Mouse (Mus musculus) T-helper 17 cell (primary cell): ENCODE measurements around the gene Cfap45.

Source experiments
- in situ Hi-C, 2 experiments: fragments of 300-600 bp; cut with MboI, MseI; formaldehyde crosslinking; loops; 1 replicate in 1 of 2; 2 replicates in 1 of 2; pipeline ENCODE4 v1.15.1; 2025; ENCODE audit warnings: high pct_unique_total_duplicates in 2 of 2

The Cfap45 gene

DNA sequence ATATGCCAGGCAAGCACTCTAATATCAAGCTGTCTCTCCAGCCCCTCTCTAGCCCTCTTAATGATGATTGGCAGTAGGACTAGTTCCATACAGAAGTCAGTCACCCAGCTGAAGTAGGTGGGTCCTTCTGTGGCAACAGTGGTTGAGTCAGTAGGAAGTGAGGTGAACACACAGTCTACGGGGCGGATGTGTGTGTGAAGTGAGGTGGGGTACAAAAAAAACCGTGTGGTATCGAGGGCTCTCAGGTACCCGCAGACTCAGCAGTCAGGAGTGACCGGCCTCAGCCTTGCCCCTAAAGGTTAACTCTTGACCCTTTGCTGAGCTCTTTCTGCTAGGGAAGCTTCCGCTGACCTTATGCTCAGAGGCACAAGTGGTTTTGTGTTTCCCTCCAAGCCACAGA is 27.9 kb downstream of the Cfap45 start:
- in situ Hi-C loops = no loop called here

DNA sequence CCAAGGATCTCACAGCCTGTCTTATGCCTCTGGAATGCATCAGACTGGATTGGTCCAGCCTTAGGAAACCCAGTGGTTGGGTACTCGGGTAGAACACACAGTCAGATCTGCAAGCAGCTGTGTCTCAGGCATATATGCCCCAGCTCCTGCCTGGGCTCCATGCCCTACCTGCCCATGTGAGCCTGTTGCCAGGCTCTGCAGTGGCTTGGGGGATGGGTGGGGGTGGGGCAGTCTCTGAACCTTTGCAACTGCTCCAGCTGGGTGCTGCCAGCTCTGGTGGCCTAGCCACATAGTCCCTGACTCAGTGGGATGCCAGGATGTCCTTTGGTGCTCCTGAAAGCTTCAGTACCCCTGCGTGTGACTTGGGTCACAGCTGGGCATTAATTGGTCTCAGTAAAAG is 28.7 kb downstream of the Cfap45 start:
- in situ Hi-C loops = no loop called here

DNA sequence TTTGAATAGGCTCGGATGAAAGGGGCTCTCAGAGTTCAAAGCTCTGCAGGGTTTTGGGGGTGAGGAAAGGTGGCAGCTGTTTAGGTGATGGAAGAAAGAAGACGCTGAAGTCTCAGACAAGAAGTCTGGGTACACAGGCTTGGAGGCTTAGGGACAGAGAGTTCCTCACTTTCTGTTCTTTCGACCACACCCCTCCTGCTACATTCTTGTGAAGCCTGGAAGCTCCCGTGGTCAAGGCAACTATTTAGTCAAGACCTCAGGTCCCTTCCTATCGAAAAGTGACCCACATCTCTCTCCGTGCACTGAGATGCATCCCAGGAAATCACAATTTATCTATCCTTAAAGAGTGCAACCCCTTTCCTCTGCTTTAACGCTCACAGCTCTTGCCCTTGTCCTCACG is 29.1 kb downstream of the Cfap45 start:
- in situ Hi-C loops = no loop called here

DNA sequence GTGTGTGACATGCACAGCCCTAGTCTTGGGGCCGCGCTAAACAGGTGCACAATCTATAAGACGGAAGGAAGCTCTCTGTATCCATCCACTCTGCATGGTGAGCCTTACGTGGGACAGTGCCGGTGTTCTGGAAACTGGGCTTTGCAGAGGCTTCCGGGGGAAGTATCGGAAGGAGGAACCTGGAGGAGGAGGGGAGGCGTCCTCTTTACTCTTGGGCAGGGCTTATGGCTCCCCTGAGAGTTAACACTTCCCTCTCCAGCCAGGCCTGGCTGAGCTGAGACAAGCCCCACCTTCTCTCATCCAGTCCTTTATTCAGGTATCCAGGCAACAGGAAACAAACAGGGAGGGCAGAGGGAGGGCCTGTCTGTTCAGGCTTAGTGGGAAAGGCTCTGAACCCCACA is 29.9 kb downstream of the Cfap45 start:
- in situ Hi-C loops = no loop called here

DNA sequence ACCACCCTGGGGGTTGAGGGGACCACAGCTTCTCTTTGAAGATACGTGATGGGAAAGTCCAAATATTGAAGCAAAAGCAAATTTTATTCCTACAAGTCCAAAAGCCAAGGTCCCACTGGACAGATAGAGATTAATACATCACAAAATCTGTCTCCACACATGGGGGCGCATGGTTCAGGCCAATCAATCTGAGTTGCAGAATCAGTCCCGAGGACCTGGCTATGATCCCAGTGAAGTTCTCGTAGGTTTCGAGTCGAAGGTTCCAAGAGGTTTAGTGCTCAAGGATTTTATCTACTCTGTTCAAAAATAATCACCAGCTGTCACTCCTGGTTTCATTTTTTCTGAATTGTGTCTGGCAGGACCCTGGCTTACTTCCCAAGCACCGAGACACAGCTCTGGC is 30.4 kb downstream of the Cfap45 start:
- in situ Hi-C loops = no loop called here

DNA sequence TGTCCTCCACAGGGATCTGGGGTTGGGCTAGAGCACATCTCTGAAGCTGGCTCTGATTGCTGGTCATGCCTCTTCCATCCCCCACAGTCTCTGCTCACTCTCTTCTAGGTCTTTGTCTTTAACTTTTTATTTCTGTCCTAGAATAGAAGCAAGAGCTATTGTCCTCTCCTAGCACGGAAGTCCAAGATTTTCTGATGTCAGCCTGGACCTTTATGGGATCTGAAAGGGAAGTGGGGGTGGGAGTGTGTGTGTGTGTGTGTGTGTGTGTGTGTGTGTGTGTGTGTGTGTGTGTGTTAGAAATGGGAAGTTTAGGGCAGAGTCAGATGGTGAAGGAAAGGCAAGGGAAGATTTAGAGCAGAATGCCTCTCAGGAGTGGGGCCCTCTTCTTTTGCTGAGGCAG is 32.0 kb downstream of the Cfap45 start:
- in situ Hi-C loops = no loop called here

DNA sequence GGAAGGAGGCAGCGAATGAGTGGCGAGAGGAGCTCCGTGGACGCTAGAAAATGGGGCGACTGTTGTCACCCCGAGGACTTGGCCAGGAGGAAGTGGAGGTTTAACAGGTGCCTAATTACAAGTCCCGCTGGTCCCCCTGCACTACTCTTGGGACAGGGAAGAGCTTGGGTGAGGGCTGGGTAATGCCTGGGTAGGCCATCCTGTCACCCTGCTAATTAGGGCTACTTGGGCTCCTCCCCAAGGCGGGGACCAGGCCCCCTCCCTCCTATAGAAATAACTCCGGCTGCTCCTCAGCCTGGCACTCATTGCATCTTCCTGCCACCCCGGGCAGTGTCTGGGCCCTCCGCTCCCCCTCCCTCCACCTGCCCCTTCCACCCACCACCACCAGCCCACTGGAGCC is 35.0 kb downstream of the Cfap45 start, which contains the start of gene Vsig8:
Vsig8 (plus strand) TSS at position 301 of the 400 bp plus-strand sequence.
- in situ Hi-C loops = no loop called here

DNA sequence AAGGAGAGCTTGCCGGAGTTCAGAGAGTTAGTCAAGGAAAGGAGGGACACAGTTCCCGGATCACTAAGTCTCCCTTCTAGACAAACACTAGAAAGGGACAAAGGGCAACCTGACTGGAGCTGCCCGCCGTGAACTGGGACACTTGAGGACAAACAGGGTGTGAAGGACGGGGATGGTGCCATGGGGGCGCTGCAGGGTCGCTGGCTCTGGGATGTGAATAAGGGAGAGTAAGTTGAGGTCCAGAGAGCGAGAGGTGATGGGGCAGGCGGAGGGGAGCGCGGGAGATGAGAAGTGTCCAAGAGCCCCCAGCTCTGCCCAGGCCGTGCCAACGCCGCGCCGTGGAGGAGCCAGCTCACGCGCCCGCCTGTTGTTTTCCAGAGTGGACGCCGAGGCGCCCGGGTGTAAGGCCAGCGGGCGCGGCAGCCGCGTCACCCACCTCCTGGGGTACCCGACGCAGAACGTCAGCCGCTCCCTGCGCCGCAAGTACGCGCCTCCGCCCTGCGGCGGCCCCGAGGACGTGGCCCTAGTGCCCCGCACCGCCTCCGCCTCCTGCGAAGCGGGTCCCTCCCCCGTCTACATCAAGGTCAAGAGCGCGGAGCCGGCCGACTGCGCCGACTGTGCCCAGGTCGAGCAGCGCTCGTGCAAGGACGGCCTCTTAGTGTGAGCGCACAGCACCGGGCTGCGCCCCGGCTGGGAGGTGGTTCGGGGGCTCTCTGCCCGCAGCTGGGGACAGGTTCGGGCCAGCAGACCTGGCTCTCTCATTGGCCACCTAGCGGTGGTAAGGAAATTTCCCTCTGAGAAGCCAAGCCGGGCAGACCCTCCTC is 42.3 kb downstream of the Cfap45 start:
- in situ Hi-C loops = loop anchor here in 1 of 2 experiments (10.0 kb wide), 1 partner anchor 1112 kb away; the partner anchor contains the start of gene Ifi208

DNA sequence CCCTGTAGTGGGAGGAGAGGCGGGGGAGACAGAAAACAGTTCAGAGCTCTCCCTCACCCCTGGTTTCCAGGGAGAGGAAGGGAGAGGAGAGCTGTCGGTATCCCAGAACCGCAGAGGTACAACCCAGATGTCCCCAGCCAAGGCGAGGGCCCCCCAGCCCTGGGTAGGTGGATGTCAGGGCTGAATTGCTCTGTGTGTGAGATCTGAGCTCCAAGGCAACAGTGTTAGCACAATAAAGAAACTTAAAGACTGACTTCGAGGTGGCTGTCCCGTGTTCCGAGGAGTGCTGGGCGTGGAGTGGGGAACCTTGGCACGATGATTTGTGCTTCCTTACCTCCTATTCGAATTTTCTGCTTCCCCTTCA is 42.8 kb downstream of the Cfap45 start:
- in situ Hi-C loops = loop anchor here in 1 of 2 experiments (10.0 kb wide), 1 partner anchor 1111 kb away; the partner anchor contains the start of gene Ifi208

DNA sequence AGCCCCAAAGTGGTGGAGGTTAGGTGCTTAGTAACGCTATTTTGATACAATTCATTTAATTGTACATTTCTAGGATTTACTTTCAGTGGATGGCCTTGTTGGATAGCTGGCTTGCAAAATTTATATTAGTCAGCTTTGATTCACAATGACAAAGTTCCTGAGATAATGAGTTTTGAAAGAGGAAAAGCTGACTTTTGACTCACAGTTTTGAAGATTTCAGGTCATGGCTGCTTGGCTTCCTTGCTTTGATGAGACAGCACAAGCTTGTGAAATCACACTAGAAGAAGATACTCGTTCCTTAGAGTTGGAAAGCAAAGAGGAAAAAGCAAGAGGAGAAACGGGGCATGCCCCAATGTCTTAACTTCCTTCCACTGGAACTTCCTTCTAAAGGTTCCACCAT is 45.5 kb downstream of the Cfap45 start:
- in situ Hi-C loops = loop anchor here in 1 of 2 experiments (10.0 kb wide), 1 partner anchor 1109 kb away; the partner anchor contains the start of gene Ifi208

DNA sequence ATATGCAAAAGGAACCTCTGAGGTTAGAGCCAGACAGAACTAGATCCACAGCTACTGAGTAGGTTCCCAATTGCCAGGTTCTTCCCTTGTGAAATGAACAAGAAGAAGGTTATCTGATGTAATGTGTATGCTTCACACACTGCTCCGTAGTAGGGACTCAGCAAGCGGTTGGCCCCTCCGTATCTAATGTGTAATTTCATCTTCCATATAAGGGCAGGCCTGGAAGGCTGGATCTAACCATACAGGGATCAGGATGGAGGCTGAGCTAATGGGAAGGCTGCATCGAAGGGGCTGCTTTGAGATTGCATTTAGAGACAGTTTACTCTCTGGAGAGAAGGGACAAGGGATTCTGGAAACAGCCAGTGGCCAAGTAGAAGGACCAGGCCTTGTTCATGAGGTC is 47.2 kb downstream of the Cfap45 start:
- in situ Hi-C loops = loop anchor here in 1 of 2 experiments (10.0 kb wide), 1 partner anchor 1107 kb away; the partner anchor contains the start of gene Ifi208

DNA sequence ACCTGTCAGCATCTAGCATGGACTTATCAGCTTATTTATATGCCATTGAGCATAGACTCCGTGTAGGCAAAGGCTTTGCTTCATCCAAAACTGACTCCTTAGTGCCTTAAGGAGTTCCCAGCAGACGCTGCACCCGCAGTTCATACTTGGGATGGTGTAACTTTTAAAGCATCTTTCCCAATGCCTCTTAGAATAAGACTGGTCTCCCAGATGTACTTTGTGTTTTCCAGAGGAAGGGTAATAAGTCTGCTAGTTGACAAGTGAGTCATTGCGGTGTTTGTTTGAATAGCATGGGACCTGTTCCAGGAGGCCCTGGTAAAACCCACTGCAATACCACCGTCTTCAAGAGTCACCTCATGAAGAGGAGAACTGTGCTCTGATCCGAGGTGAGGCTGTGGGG is 59.5 kb downstream of the Cfap45 start:
- in situ Hi-C loops = no loop called here

DNA sequence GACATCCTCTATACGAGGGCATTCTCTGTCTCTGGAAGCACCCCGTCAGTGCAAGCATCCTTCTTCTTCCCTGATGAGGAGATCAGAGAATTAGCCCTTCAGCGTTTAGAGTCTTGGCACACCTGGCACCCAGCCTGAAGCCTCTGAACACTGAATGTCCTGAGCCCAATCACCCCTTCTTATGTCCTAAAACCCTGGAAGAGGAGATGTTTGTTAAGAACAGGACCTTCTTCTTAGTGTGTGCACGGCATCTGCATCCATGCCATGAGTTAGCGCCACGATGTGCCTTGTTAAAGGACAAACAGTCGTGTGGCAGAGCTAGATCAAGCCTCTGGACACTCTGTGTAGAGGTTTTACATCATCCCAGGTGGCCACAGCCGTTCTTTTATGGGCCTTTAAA is 61.8 kb downstream of the Cfap45 start:
- in situ Hi-C loops = no loop called here

DNA sequence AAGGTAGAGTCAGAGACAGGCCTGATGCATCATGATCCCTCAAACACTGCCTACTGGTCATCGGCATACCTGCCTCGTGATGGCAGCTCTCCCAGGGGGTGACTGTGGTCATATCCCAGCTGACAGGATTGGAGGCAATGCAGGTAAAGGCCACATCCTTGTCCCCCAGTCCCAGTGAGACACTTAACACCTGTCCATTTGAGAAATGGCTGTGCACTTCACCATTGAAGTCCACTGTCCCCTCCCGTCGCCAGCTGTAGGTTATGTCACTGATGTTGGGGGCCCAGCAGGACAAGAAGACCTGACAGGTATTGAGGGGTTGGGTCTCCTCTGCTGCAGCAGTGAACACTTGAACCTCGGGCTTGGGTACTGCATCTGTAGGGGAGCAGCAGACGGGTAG is 63.7 kb downstream of the Cfap45 start:
- in situ Hi-C loops = no loop called here

DNA sequence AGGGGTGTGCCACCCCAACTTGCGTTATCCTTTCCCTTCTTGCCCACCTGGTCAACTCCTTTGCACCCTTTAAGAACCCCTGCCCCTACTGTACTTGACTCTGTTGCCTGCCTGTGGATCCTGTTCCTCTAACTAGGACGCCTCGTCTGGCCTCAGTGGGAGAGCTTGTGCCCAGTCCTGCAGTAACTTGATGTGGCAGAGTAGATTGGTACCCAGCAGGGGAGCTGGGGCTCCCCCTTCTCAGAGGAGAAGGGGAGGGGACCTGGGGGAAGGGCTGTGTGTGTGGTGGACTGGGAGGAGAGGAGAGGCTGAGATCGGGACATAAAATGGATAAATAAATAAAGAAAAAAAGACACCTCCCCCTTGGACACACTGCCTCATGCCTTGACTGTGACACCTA is 64.4 kb downstream of the Cfap45 start:
- in situ Hi-C loops = no loop called here

DNA sequence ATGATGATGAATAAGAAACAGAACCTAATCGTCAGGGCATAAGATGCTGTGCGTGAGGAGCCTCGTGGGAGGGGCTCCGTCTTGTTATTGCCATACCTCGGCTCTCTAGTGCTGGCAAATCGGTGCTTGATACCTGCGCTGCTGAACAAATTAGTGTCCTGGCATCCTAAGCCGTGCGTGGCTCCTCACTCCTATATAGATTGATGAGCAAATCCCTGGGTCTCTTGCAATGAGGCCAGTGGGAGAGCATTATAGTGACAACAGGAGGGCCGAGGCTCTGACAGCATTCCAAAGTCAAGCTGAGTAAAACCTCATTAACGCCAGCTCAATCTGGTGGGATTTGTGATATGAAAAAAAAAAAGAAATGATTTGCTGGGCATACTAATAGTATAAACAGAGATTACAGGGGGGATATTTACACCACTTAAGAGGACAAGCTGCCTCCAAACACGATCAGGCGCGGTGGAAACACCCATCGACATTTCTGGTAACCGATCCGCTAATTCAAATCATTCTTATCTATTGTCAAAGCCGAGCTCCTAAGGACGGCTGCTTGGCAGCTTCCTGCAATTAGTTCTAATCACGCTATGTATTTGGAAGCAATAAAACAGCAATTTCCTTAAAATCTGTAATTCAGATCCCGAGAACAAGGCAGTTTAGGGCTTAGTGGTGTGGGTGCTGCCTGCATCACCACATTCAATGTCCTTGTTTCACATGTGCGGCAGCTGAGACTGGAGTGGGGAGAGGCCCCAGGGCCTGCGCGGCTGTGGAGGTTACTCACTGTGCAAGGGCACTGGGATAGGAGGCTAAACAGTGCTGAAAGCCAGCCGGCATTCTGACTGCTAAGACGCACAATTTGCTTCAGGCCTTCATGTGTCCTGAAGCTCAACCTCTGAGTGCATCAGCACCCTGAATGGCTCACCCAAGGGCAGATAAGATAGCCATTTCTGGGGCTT is 65.3 kb downstream of the Cfap45 start:
- in situ Hi-C loops = no loop called here

DNA sequence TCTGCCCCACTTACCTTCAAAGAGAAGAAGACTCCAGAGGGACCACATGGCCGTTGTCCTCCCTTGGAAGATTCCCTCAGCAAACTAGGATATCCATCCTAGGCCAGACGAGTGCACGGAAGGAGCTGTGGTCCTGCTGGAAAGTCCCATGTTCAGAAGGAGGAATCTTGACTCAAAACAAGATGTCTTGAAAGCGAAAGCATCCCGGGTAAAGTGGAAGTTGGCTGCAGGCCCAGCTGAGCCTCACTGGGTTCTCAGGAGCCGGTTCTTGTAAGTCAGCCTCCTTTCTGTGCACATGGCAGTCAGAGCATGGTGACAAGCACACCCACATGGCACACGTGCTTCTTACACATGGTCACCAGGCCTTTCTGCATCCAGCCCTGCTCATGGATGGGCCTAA is 69.8 kb downstream of the Cfap45 start, which contains the start of gene Slamf8:
Slamf8 (minus strand) TSS at position 184 of the 400 bp plus-strand sequence.
- in situ Hi-C loops = no loop called here

DNA sequence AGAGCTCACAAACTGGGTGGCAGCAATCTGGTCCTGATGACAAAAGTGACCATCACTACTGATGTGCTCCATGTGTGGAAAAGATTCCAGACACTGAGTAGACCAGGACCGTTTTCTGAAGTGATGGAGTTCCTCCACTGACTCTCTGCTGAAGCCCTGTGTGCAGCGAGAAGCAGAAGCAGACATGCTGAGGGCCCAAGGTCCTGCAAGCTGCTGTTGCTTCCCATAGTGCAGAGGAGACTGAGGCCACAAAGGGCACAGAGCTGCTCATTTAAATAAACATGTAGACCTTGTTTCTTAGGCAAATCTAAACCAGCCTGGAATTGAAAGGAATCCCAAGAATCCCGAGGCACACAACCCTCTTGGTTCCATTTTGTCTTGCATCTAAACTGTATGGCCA is 72.7 kb downstream of the Cfap45 start:
- in situ Hi-C loops = no loop called here

DNA sequence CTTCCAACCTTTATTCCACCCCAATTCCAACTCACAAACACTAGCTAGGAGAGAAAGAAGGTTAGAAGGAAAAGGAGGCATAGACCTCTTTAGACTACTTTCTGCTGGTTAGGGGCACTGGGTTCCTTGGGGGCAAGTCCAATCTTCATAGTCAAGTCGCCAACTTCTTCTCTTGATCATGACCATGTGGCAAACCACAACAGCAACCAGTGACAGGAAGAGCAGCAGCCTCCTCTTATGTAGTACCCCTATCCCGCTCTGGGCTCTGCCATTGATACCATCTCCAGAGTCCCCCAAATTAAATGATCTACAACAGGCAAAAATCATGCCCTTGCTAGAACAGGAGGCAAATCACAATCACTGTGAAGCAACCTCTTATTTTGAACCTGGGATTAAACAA is 73.4 kb downstream of the Cfap45 start:
- in situ Hi-C loops = no loop called here

DNA sequence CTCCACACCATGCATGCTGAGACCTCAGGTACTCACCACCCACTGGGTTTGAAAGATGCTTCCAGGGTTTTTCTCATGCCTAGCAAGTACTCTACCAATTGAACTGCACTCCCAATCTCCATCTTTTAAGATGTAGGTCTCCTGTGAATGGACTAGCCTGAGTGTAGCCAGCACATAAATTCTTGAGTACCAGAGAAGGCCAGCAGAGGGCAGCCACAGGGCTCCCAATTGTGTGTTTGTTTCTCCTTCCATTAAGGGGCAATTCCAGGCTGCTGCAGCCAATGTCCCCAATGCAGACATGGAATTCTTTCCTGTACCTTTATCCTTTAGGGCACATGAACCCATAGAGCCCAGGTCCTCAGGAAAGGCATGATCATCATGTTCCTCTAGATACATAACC is 73.9 kb downstream of the Cfap45 start:
- in situ Hi-C loops = no loop called here
